28 mouse cellular contexts compared by ENCODE assay signal in the genomic region with DNA sequence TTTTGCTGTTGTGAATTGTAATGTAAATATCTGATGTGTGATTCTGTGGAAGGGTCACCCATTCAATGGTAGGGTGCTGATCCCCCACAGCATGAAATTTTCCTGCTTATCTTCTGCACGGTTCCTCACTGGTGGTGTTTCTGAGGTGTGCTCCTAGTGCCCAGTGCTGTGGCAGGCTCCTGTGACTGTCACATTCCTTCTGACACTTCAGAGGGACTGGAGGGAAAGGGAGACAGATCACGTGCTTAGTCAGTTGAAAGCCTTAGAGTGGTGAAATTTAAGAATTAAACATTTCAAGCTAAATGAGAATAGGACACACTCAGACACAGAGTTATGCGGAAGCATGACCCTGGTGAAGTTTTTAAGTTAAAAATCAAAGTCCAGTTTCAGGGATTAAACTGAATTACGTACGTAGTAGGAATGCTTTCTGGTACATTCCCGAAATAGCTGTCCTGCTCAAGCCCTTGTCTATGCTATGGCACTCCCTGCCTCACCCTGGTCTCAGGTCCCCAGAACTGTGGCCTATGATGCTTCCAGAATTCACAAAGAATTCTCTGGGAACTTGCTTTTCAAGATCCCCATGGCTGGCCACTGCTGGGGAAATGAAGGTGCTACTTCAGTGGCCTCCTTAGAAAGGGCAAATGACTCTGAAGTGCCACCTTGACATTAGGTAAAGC. TPM values are rescaled to one million over a fixed set of nuclear protein-coding genes. Genes with fewer than 3 reads are reported as not detected.
DNase-seq lines count a peak whose midpoint lies in the region; ATAC-seq lines count a peak whose summit lies in the region.
"Had no signal": no experiment of that assay in that cellular context is flagged by ENCODE, and none has a peak within 500 bp of the region (broad histone marks: within the 10 kb centered on the region; RNA-seq: fewer than 3 reads in every experiment).

No protein-coding gene starts in this region.

- H3K4me3 ChIP-seq in heart, embryonic 16.5 days (ENCODE audit: low read length) = no peak overlapping the region
- H3K4me3 ChIP-seq in lung, embryonic 15.5 days = no peak overlapping the region
- no peak overlapping the region for H3K4me3 ChIP-seq in forebrain, embryonic 14.5 days (ENCODE audit: low read depth, low read length)
- H3K4me3 ChIP-seq: forebrain, embryonic 13.5 days; heart, adult 2 months; hindbrain, embryonic 10.5 days; hindbrain, embryonic 15.5 days; kidney, embryonic 15.5 days; layer of hippocampus, adult 2 months; left cerebral cortex, adult 2 months; limb, embryonic 13.5 days; midbrain, embryonic 12.5 days; neural tube, embryonic 13.5 days had no signal

- no peaks in the 10 kb centered on the region for H3K9me3 ChIP-seq in heart, embryonic 16.5 days (replicated peaks; ENCODE audit: control insufficient read depth, low read length)
- H3K9me3 ChIP-seq in lung, embryonic 15.5 days = no peaks in the 10 kb centered on the region
- no peaks in the 10 kb centered on the region for H3K9me3 ChIP-seq in forebrain, embryonic 14.5 days (replicated peaks; ENCODE audit: control insufficient read depth, low read length)
- H3K9me3 ChIP-seq: forebrain, embryonic 13.5 days; hindbrain, embryonic 10.5 days; hindbrain, embryonic 15.5 days; kidney, embryonic 15.5 days; limb, embryonic 13.5 days; megakaryocyte, embryonic 14.5 days; midbrain, embryonic 12.5 days; neural tube, embryonic 13.5 days had no signal

- H3K27me3 ChIP-seq in heart, embryonic 16.5 days (ENCODE audit: control insufficient read depth, insufficient read depth, low read length) = no peaks in the 10 kb centered on the region
- no peaks in the 10 kb centered on the region for H3K27me3 ChIP-seq in lung, embryonic 15.5 days
- H3K27me3 ChIP-seq in forebrain, embryonic 14.5 days (replicated peaks; ENCODE audit: control insufficient read depth, insufficient read depth, low read length) = no peaks in the 10 kb centered on the region
- H3K27me3 ChIP-seq: forebrain, embryonic 13.5 days; hindbrain, embryonic 15.5 days; kidney, embryonic 15.5 days; limb, embryonic 13.5 days; midbrain, embryonic 12.5 days; neural tube, embryonic 13.5 days had no signal

- 42% methylated on average over 6 of the region's 6 CpGs for WGBS in heart, embryonic 16.5 days
- WGBS in lung, embryonic 15.5 days = 42% methylated on average over 6 of the region's 6 CpGs
- WGBS in forebrain, embryonic 14.5 days = 84% methylated on average over 6 of the region's 6 CpGs

- H3K27ac ChIP-seq in heart, embryonic 16.5 days (ENCODE audit: low read length) = no peak overlapping the region
- no peak overlapping the region; the same call in 1 of the 2 replicates for H3K27ac ChIP-seq in lung, embryonic 15.5 days
- H3K27ac ChIP-seq in forebrain, embryonic 14.5 days (ENCODE audit: low read depth, low read length) = no peak overlapping the region
- H3K27ac ChIP-seq: forebrain, embryonic 13.5 days; heart, adult 2 months; hindbrain, embryonic 10.5 days; hindbrain, embryonic 15.5 days; kidney, embryonic 15.5 days; layer of hippocampus, adult 2 months; left cerebral cortex, adult 2 months; limb, embryonic 13.5 days; midbrain, embryonic 12.5 days; neural tube, embryonic 13.5 days had no signal

- H3K4me1 ChIP-seq in heart, embryonic 16.5 days (ENCODE audit: control insufficient read depth, insufficient read depth, low read length) = peaks cover 13% of the 10 kb centered on the region
- H3K4me1 ChIP-seq in lung, embryonic 15.5 days = no peaks in the 10 kb centered on the region
- no peaks in the 10 kb centered on the region for H3K4me1 ChIP-seq in forebrain, embryonic 14.5 days (ENCODE audit: control insufficient read depth, insufficient read depth, low read length)
- H3K4me1 ChIP-seq: forebrain, embryonic 13.5 days; hindbrain, embryonic 10.5 days; hindbrain, embryonic 15.5 days; kidney, embryonic 15.5 days; limb, embryonic 13.5 days; midbrain, embryonic 12.5 days; neural tube, embryonic 13.5 days had no signal

- no peak overlapping the region for H3K9ac ChIP-seq in heart, embryonic 16.5 days (ENCODE audit: low read length)
- no peak overlapping the region for H3K9ac ChIP-seq in lung, embryonic 15.5 days
- no peak overlapping the region for H3K9ac ChIP-seq in forebrain, embryonic 14.5 days (ENCODE audit: low read length)
- H3K9ac ChIP-seq: forebrain, embryonic 13.5 days; hindbrain, embryonic 15.5 days; kidney, embryonic 15.5 days; limb, embryonic 13.5 days; midbrain, embryonic 12.5 days; neural tube, embryonic 13.5 days had no signal

- intact Hi-C loops in heart, postnatal 25 days (cut with DNase I) = no loop called here

- peak; percentile 69; the same call in 1 of the 2 replicates for ATAC-seq in heart, embryonic 16.5 days (replicated peaks; ENCODE audit: extremely low read depth, insufficient read depth, low FRiP score)
- ATAC-seq in lung, embryonic 15.5 days (ENCODE audit: borderline replicate concordance, extremely low read depth, low FRiP score, low TSS enrichment) = peak; percentile 62; the same call in 1 of the 2 replicates
- ATAC-seq in forebrain, embryonic 14.5 days = no peak
- ATAC-seq: activated CD4-positive, CD25-positive, alpha-beta regulatory T cell, adult 4 months; CD4-positive, CD25-positive, alpha-beta regulatory T cell, adult 4 months; forebrain, embryonic 13.5 days; inflammation-experienced regulatory T-cells, adult 6 months had no signal

- no peaks in the 10 kb centered on the region for H3K36me3 ChIP-seq in heart, embryonic 16.5 days (ENCODE audit: control insufficient read depth, insufficient read depth)
- no peaks in the 10 kb centered on the region for H3K36me3 ChIP-seq in lung, embryonic 15.5 days
- H3K36me3 ChIP-seq in forebrain, embryonic 14.5 days (ENCODE audit: control insufficient read depth, insufficient read depth, low read length) = no peaks in the 10 kb centered on the region
- H3K36me3 ChIP-seq: hindbrain, embryonic 10.5 days; hindbrain, embryonic 15.5 days; kidney, embryonic 15.5 days; limb, embryonic 13.5 days; midbrain, embryonic 12.5 days; neural tube, embryonic 13.5 days had no signal

- H3K4me2 ChIP-seq in heart, embryonic 16.5 days (ENCODE audit: low read depth, low read length) = no peak overlapping the region
- H3K4me2 ChIP-seq in lung, embryonic 15.5 days = no peak overlapping the region
- no peak overlapping the region for H3K4me2 ChIP-seq in forebrain, embryonic 14.5 days (ENCODE audit: low read length)
- H3K4me2 ChIP-seq: forebrain, embryonic 13.5 days; hindbrain, embryonic 15.5 days; kidney, embryonic 15.5 days; limb, embryonic 13.5 days; liver, embryonic 11.5 days; midbrain, embryonic 12.5 days; neural tube, embryonic 13.5 days had no signal

- DNase-seq in heart, postnatal 25 days (ENCODE audit: low spot score) = no peak
- peak; percentile 21 for DNase-seq in R1 (ENCODE audit: low read depth, low spot score)
- peak; percentile 31 for DNase-seq in lung, postnatal 36 days
- no peak for DNase-seq in forebrain, embryonic 14.5 days (ENCODE audit: low spot score)
- no peak for DNase-seq in thymus, postnatal 10 days (ENCODE audit: low spot score in 2 of 2)
- DNase-seq: adrenal gland, adult 8-10 months; gastrocnemius, postnatal 36 days; heart, adult 2 months; kidney, adult 11 months; kidney, postnatal 25 days; thymus, adult 2 months; thymus, postnatal 4 days had no signal

RNA-seq across cellular contexts. Expression of gene Ube2e1, which starts 24.0 kb away (rescaled TPM):
- polyA plus RNA-seq in heart, embryonic 16.5 days (2015; fragmentation: Nextera tagmentation; extraction: Ambion mirVana) = 59.4 and 70.2 TPM in 2 replicates
- 10 to 100 TPM; 35.5 to 44.8 TPM for total RNA-seq in heart, postnatal 25 days (2021)
- polyA plus RNA-seq in lung, embryonic 15.5 days (2015; fragmentation: Nextera tagmentation; extraction: Ambion mirVana) = 135 and 139 TPM in 2 replicates
- 78.0 and 78.7 TPM in 2 replicates for polyA plus RNA-seq in forebrain, embryonic 14.5 days (2014; fragmentation: Nextera tagmentation; extraction: Ambion mirVana)

Comparison
In these comparisons a context has a peak if more than half of its experiments do, and no peak if none do; other contexts are left out.
1. DNase-seq: peak in R1 (single experiment) and lung, postnatal 36 days (single experiment); none in heart, postnatal 25 days (single experiment), forebrain, embryonic 14.5 days (single experiment) and thymus, postnatal 10 days (0 of 2).